Mouse (Mus musculus): Measurements from ENCODE around the gene Mesd.

The Mesd gene

DNA sequence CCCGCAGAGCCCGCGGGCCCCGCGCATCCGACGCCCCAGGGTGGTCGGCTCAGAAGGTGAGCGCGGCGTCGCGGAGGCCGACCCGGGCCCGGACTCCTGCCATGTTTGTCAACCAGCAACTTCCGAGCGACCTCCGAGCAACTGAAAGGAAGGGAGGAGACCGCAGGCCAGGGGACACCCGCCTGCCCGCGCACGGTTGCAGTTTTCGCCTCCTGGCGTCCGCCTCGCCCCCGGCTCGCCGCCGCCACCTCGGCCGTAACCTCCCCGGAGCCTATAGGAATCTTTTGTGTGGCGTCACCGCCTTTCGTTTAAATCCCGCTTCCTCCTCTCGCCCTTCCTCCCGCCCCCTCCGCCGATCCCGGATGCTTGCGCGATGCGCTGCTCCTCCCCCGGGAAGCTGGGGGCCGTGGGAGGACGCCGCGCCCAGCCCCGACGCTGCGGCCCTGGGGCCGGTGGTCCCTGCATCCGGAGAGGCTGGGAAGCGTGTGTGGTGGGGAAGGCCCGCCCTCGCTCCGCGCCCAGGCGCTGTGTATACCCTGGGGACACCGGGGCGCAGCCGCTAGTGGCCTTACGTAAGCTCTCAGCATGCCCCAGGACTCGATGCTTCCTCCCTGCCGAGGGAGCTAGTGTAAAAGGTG, at the start of gene Mesd, which contains the start of gene Tlnrd1:
Mesd (plus strand) TSS at position 446 of the 638 bp plus-strand sequence.
Tlnrd1 (minus strand) TSS at position 285 of the 638 bp plus-strand sequence.
- DNase-seq (ENCODE audit: low read depth), result peak; percentile 92

DNA sequence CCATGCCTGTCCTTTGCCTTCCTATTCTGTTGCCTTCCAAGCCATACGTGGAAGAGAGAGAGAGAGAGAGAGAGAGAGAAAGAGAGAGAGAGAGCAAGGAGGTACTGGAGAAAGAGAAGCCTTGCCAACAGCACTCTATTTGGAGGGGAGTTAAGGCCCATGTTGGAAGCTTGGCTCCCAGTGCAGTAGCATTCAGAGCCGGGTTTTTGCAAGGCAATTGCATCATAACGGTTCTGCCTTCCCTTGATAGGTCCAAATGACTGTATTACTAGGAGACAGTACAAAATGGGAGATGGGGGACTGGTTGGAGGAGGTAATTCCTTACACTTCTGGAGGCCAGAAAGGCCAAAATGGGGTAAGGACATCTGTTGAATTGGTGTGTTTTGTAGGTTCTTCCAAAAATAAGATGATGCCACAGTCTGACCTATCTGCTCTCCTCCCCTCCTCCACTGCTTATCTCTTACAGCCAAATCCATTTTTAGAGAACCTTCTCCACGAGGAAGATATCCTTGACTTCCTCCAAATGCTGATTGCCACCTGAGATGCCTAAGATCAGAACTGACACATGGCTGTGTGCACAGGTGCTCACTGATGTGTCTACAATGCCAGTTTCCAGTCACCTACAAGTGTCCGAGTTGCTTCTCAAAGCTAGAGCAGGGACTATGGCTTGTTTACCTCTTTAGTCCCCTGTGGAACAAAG, 45.6 kb upstream of the Mesd start:
- no peak for DNase-seq (ENCODE audit: low read depth)

DNA sequence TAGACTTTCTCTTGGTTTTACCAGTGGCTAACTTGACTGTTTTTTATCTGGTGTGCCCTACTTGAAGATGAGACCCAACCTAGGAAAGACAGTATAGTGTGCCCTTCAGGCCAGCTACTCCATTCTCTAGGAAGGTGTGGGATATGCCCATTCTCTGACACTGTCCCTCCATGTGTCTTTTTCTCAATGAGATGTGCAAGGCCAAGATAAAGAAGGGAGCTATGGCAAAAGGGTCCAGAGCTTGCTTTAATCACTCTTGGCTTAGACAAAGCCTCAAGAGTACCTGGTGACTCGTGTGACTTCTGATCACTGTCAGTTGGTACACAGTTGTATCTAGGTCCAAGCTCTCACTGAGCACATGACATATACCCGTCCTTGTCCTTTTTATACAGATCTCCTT, 44.2 kb upstream of the Mesd start:
- DNase-seq (ENCODE audit: low read depth), result no peak

DNA sequence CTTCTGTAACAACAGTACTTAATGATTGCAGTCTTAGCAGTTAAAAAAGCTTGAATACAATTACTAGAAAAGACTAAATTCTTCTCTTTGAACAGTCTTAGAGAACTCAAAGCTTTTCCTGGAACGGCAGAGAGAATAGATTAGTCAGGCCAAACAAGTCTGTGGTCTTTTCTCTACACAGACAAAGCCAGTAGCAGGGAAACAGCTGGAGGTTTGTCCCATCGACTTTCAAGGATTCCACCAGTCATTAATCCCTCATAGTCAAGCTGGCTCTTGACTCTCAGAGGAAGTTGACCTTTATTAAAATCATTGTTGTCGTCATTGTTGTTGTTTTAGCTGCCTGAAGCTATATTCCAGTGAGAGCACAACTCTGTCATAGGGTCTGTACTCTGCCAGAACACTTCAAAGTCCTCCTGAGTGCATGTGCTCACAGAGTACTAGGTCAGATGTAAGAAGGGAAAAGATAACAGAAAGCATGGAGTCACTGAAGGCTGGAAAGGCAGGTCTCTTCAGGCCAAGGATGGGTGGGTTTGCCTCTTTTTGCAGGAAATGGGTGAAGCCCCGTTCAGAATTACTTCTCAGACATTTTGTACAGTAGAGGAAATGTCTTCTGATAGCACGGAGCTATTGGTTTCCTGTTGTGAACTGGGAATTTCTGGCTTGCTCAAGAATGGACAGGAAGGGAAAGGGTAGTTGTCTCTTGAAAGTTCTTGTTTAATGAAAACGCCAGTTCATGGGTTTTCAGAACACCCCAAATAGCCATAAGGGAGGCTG, 41.6 kb upstream of the Mesd start:
- no peak for DNase-seq (ENCODE audit: low read depth)

DNA sequence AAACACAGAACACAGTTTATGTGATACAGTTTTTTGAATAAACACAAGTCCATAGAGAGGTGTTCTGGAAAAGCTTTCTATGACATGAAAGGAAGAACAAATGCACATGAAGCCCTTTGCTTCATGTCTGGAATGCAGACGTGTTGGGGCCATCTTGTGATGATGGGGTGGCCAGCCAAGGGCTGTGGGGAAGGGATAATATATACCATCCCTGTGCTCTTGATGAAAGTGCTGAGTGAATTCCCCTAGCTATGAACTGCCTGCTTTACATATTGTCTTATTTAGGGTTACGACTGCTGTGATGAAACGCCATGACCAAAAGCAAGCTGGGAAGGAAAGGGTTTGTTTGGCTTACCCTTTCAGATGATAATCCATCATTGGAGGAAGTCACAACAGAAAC, 39.5 kb upstream of the Mesd start:
- no peak for DNase-seq (ENCODE audit: low read depth)

DNA sequence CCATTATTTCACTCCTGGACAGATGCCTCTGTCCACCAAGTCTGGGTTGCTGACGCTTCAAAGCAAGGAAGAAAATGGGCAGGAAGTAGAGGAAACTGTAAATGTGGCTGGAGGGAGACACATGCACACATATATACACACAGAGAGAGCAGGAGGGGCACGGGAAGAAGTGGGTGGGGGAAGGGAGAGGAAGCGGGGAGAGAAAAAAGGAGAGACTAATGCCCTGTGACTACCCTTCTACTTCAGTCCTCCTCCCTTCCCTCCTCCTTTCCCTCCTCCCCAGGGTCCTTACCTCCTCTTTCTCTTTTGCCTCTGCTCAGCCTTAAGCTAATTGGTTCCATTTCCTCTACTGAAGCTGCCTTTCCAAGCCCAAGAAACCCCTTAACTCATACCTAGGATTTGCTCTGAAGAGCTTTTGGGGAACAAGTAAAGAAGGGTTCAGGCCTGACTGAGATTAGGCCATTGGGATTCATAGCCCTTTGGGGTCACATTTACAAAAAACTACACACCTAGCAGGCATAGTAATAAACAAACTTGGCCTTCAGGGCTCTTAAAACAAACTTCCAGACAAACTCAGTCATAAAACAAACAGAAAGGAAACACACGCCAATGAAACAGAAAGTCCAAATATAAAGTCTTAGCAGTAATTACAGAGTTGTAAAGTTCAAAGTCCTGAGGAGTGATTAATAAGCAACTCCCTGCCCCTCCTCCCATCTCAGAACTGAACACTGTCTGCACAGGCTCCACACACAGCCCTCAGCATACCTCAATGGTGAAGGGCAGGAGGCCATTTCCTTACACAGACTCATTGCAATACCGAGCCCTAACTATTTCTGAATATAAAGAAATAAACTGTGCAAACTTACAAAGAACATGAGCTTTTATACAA, 36.8 kb upstream of the Mesd start:
- DNase-seq (ENCODE audit: low read depth), result peak; percentile 16

DNA sequence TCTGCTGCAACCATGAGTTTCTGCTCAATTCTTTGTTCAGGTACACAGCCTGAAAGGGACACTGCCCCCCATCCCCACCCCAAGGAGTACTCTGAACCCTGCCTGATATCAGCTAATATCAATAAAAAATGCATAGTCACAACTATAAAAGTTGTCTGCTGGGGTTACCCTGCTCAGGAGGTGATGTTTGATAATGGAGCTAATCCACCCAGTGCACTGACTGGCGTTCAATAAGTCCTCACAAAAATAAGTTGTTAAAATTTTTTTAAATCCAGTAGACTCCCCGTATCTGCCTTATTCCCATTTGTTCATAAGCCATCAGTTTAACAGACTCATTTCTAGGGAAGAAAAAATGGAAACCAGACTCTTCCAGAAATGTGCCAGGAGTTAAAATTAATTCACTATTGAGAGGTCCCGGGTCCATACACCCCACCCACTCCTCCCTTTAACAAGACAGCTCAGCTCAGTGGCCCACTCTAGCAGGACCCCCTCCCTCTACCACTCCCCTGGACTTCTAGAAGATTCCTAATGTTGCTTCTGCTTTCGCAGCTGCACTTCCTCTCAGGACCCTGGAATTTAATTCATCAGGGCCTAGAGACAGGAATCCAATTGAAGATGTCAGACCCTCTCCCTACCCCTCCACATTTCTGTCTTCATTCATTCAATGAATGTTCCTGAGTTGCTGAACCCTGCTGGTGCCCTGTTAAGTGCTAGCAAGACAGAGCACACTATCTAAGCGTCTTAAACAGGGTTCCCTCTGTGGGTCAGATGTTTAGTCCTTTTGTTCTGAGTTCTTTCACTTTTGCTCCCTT, 32.5 kb upstream of the Mesd start:
- no peak for DNase-seq (ENCODE audit: low read depth)

DNA sequence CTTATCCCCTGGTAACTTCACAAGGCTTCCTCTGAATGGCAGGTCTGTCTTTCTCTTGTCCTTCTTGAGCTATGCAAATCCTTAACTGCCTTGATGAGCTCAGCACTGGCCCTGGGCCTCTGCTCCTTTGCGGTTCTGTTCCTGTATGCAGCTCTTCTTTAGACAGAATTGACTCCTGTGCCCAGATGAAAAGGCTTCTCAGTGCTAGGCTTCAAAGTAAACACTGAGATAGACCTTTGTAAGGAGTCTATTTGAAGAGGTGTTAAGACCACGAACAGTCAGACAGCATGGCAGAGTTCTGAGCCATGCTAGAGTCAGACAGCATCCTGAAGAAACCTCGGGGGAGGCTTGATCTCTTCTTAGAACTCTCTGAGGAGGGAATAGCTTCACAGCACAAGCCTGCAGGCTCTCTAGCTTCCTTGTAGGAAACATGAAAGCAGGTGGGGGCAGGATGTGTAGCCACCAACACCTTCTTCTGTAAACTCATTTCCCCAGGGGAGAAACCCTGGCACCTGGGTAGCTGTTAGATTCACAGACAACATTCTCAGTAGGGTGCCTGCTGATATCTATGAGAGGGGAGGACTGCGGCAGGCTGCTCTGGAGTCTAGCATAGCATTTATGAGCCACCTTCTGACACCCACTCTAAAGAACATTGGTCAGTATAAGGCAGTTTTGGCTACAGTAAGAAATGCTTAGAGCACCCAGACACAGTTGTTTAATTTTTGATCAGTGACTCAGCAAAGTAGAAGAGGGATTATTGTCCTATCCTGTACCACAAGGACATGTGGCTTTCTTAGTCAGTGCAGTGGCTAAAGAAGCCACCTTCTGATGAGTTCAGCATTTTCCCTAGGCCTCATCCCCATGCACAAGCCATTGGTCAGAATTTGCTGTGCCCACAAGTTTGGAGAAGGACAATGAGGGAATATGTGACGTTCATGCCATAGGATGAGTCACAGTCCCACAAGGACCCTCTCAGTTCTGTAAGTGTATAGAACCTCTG, 31.6 kb upstream of the Mesd start:
- DNase-seq (ENCODE audit: low read depth), result peak; percentile 34

DNA sequence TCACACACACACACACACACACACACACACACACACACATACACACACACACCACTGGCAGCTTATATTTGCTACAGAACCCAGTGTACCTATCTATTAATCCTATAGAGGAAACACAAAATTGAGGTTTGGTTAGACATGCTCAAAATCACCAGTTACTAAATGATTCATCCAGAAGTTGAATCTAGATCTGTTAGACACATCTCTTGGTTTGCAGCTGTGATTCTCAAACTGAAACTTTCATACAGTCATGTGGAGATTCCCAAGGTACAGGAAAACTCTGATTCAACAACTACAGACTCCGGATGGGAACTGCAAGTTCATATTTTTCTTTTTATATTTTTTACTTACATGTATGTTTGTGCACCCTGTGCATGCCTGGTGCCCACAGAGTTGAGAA, 29.1 kb upstream of the Mesd start:
- peak; percentile 25 for DNase-seq (ENCODE audit: low read depth)

DNA sequence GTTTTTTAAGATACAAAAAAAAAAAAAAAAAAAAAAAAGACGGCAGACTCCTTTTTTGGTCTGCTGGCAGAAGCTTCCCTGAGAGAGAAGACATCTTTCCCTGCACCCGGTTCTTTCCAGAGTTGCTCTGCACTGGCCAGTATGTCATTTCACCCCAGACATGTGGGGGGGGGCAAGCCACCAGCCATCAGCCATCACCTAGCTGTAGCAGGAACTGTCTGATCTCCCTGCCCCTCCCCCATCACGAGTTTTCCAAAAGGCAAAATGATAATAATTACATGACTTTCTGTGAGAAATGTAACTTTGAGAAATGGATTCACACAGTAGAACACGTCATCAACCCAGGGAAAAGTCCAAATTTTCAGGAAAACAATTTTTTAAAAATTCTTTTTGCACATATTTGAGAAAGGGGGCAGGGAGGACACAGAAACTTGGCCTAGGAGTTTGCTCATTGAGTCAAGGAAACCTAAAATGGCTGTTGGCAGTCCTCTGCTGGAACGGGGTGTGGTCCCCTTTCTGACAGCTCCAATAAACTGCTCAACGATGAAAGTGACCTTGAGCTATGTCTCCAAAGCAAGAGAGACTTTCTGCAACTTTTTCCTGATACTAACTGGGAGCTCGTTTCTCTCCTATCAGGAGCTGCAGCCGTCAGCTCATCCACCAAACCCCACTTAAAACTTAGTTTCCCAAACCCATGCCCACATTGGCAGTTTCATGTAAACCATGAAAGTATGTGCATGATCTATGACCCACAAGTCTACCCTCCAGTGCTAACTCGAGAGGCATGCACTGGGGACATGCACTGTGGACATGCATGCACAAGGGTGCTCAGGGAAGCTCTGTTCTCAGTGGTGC, 27.7 kb upstream of the Mesd start:
- DNase-seq (ENCODE audit: low read depth), result no peak

DNA sequence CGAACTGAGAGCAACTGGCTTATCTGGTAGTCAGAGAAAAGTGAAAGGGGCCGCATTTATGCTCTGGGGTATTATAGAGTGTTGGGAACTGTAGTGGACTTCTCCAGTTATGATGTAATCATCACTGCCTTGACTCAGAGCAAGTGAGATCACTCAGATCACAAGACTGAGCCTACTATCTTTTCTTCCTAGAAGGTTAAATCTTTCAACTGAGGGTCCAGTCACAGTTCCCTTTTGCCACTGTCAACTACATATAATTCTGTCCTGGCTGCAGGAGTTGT, 27.1 kb upstream of the Mesd start:
- DNase-seq (ENCODE audit: low read depth), result no peak

DNA sequence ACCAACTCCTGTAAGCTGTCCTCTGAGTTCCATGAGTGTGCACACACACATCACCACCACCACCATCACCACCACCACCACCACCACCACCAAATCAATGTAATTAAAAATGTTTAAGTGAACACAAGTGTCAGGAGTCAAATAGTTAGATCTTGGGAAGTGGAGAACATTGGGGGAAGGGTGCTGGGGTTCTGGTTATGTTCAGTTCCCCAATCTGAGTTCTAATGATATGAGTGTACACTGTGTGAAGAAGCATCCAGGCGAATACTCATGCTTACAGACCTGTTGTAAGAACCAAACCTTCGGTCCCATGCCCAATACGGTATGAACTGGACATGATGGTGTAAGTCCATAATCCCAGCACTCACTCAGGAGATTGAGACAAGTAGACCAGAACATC, 26.3 kb upstream of the Mesd start:
- DNase-seq (ENCODE audit: low read depth), result no peak

DNA sequence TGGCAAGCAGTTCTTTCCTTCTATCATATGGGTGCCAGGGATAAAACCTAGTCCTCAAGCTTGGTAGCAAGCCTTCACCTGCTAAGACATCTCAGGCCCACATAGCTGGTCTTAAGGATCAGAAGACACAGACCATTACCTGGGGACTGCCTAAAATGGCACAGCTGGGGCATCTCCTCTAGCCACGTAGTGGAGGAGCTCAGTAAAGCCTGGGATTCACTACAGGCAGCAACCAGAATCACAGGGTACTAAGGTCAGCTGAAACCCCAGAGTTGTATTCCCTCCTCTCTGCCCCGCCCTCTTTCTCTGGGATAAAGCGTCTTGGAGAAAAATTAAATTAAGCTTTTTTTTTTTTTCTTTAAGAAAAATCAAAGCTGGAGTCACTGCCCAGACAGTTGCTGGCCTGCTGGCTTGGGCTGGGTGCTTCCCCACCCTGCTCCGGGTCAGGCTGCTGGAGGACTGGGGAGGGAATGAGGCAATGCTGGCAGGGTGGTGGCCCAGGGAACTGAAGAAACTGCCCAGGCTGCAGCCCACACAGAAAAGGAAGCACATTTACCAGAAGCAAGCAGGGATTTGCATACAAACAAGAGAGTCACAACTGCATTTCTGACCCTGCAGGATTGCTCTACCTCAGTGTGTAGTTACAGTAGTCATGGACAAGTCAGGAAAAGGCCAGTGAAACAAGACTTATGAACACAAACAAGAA, 24.7 kb upstream of the Mesd start:
- DNase-seq (ENCODE audit: low read depth), result no peak

DNA sequence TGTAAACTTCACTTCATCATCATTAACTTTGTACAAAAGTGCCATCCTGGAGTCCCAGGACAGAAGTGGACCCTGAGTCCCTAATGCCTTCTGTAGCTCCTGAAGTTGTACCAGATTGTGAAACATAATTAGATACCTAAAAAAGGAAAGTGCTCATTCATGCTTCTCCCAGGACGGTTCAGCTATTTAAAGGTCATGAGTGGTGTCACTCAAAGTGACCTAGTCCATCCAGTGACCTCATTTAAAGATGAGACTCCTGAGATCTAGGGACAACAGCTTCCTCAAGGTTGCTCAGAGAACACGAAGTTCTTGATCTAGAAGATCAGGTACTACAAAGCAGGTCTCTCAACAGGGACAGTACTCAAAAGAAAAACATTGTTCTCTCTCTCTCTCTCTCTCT, 20.7 kb upstream of the Mesd start:
- DNase-seq (ENCODE audit: low read depth), result no peak

DNA sequence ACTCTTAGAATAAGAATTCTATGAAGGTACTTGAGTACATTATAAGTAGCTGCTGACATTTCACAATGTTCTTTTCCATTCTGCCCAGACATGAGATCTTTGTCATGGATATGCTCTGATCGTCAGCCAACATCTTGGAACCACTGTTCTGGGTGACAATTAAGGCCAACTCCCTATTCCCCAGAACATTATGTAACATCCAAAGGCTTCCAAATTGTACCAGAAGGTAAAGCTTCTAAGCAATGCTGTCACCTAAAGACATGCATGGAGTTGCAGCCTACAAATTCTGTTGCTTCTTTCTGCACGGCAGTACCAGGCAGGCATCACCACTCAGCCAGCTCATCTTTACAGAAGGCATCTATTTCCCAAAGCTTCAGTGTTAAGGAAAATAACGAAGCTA, 16.1 kb upstream of the Mesd start:
- no peak for DNase-seq (ENCODE audit: low read depth)

DNA sequence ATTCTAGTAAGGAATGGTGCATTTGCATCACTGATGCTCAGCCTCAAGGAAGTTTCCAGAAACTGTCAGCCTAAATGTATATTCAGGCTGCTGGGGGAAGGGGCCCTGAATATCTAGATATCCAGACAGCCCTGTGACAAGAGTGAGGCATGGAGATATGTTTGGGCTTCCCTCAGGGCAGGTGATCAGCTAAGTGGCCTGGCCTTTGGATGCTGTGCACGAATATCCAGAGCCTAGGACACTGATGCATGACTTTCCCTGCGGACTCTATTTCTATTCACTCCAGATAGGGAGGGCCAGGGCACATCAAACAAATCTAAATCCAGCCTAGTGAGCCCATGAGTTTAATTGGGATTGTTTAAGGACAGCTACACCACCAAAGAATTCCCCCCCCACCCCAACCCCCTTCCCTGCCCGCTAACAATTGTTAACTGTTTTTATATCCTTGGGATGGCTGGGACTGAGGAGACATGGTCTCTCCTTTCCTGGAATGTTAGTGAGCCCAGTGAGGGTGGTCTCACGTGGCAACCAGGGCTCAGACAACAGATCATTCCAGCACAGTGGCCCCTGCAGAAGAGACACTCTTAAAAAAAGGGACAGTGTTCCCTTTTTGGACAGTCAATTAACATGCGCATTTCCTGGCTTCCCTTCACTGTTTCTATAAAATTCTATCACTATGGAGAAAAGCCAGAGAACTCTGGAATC, 14.3 kb upstream of the Mesd start:
- no peak for DNase-seq (ENCODE audit: low read depth)

DNA sequence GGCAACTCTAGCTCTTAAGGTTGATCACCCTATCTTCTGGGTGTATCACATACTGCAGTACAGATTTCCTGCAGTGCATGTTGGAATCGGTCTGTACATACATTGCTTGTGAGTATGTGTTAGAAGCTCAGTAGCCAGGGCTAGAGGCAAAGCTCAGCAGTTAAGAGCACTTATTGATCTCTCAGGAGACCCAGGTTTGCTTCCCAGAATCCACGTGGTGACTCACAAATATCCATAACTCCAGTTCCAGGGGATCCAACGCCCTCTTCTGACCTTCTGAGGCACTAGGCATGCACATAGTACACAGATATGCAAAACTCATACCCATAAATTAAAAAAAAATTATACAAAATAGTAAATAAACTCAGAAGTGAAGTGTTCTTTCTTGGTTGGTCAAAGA, 7.2 kb upstream of the Mesd start:
- no peak for DNase-seq (ENCODE audit: low read depth)
